Mouse (Mus musculus) brain, embryonic 18.5 days (tissue): Measurements from ENCODE around the gene Chkb.

ENCODE experiments used
- DNase-seq: peaks from one replicate; pipeline ENCODE4 v3.0.0-alpha.2; 2012; ENCODE audit warnings: low read depth, low spot score

Gene Chkb

GRCm38 (mm10) chr15:89429352-89430221 is at the start of gene Chkb, which contains the start of the genes C730034F03Rik and Gm44502:
Gene Chkb, minus strand, starts transcription at chr15:89429908.
Gene C730034F03Rik, plus strand, starts transcription at chr15:89429589.
Gene Gm44502, minus strand, starts transcription at chr15:89429696.
- DNase-seq: peak; percentile 90

- DNase-seq: no peak
Observed at GRCm38 (mm10) chr15:89478622-89479021, 48.9 kb upstream of the Chkb start.

DNA sequence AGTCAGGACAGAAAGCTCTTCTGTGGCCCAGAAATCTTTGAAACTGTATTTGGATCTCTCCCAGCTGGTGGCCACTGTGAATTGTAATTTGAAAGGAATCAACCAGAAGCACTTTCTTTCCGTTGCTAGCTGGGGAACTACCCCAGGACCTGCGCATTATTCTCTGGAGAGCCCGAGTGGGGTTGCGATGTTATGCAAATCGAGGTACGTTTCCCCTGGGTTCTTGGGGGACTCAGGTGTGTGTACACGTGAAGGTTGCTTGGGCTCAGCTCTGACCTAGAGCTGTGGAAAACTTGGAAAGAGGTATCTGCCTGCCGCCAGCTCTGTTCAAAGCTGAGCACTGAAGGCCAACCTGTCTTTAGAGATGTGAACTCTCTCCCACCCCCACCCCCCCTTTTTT is 48.1 kb upstream of the Chkb start:
- no peak for DNase-seq

DNA sequence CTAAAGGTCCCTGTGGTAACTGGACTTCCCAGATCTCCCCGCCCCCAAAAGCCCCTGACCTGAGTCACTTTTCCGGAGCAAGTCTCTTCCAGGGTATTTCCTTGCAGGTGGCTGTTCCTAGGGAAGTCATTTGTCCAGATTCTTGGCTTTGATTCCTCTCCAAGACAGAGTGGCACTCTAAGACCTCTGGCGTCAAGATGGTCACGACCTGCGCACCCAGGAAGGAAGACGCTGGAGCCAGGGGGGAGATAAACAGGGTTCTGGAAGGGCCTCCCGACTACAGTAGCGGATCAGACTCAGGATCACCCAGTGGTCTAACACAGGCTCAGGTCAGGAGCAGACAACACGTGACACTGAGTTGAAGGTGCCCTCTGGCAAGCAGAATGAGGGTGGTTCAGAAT is 47.4 kb upstream of the Chkb start, which contains the start of gene Arsa:
Arsa (minus strand) TSS at position 335 of the 401 bp plus-strand sequence.
- no peak for DNase-seq

DNA sequence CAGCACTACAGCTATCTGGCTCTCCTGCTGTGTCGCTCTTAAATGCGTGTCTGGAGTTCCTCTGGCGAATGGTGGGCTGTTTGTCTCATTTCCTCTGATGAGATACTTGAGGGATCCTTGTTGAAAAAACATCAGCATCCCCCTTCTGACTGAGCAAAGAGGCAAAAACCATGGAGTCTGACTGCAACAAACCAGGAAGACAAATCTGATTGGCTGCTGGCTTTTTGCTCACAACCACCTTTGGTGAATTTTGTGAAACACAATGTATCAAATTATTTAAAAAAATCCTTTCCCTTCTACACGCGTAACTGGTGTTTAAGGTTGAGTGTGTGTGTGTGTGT is 46.7 kb upstream of the Chkb start:
- DNase-seq: no peak

- peak; percentile 80 for DNase-seq
Observed at GRCm38 (mm10) chr15:89475611-89476474, 46.1 kb upstream of the Chkb start.

DNA sequence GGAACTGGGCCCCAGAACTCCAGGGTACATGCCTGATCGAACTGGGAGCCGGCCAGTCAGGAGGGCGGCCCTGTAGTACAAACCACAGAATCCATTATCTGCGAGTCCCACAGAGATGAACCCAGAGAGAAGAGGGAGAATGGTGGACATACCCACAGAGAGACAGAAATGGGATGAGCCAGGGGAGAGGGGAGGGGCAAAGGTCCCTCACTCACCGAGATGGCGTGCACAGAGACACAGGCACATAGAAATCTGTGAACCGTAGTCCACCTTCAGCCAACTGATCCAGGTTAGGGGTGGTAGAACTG is 45.5 kb upstream of the Chkb start:
- DNase-seq: no peak

DNA sequence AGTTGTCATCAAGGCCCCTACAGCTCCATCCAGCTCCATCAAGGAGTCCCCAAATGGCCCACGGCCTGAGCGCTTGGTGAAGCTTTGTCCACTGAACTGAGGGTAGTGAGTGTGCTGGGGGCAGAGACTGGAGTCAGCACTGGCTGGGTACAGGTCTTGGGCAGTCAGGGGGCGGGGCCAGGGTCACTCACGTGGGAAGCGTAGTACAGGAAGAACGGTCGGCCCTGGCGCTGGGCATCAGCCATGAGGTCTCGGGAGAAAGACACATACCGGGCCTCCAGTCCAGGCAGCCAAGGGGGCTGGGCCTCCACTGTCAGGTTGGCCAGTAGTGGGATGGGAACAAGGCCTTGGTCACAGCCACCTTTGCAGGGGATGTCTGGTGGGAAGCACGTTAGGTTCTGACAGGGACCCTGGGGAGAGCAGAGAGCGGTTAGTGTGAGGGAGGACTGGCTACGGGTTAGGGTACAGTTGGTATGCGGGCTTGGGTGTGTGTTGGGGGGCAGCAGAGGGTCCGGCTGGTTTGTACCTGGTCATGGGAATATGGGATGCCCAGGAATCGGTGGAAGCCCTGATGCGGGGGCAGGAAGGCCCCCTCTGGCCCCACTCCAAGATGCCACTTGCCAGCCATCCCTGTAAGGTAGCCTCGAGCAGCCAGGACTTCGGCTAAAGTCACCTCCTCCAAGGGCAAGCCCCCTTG is 45.0 kb upstream of the Chkb start:
- no peak for DNase-seq

DNA sequence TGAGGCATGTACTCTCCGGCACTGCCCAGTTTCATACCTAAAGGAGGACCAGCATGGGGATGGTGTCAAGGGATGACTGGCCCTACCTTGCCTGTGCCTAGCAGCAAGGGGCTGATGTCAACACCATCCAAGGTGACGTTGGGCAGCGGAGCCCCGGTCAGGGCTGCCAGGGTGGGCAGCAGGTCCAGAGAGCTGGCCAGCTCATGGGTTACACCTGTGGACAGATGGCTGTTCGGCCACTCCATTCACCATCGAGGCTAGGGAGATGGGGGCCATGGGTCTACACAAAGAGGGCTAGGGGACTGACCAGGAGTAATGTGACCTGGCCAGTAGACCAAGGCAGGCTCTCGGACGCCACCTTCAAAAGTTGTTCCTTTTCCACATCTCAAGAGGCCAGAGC is 44.2 kb upstream of the Chkb start:
- DNase-seq: no peak

DNA sequence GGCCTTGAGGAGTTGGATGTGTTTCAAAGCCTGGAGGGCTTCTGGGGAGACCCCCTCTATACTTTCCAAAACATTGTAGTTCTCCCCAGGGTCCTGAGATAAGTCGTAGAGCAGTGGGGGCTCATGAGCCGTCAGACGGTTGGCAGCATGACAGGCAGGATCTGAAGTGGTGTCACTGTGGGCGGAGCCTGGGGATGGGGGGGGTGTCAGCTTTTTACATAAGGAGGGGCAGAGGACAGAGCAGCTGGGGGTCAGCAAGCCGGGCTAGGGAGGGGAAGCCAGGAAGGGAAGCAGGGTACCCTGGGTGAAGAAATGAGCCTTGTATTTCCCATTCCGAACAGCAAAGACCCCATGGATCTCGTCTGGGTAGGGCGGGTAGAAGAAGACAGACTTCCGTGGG is 43.7 kb upstream of the Chkb start:
- DNase-seq: no peak

GRCm38 (mm10) chr15:89471476-89471875 is 41.8 kb upstream of the Chkb start:
- no peak for DNase-seq

DNA sequence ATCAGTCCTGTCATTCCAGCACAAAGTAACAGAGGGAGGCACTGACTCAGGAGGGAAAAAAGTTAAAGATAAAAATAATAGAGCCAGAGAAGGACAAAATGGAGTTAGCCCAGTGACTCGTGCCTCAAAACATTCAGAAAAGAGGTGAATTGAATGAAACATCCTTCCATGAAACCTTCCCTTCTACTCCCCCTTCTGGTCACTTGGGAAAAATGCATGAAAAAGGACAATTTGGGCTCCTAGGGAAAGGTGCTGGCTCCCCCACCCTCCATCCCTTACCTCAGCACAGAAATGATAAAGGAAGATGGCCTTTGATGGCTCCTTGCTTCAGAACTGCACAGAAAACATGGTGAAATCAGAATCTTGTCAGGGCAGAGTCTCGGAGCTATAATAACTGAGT is 38.9 kb upstream of the Chkb start:
- DNase-seq: no peak

DNA sequence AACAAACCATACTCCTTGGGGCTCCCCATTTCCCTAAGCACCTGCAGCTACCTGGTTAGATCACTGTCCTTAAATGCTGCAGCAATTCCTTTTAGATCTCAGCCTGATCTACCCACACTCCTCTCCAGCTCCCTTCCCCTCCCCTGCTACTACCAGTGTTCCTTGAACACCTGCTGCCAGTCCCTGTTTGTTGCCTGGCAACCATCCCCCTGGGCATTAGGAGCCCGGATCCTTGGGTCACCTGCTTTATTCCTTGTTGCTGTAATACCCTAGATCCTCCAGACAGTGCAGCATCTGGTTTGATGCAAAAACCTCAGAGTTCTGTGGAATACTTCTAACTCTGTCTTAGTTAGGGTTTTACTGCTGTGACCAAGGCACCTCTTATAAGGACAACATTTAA is 35.3 kb upstream of the Chkb start:
- no peak for DNase-seq

- no peak for DNase-seq
Observed at GRCm38 (mm10) chr15:89463334-89464235, 33.9 kb upstream of the Chkb start.

- no peak for DNase-seq
Observed at GRCm38 (mm10) chr15:89462176-89462575, 32.5 kb upstream of the Chkb start.

GRCm38 (mm10) chr15:89461321-89461720 is 31.6 kb upstream of the Chkb start:
- no peak for DNase-seq

GRCm38 (mm10) chr15:89460298-89460697 is 30.6 kb upstream of the Chkb start:
- DNase-seq: no peak

- DNase-seq: no peak
Observed at GRCm38 (mm10) chr15:89459821-89460220, 30.1 kb upstream of the Chkb start.

- no peak for DNase-seq
Observed at GRCm38 (mm10) chr15:89458942-89459341, 29.2 kb upstream of the Chkb start.

DNA sequence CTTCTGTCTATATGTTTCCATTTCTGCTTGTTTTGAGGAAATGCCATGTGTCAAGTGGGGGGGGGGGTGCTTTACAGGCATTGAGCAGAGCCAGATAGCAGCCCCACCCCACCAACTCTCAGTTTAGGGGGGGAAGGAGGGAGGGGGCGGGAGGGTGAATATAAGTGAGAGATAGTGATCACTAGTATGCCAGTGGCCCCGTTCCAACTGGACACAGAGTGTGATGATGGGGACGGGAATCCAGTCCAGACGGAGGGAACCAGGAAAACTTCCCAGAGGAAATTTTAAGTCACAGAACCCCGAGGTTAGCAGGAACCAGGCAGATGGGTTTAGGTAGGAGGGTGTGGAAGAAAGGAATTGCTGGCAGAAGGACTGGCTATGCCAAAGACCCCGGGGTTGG is 25.9 kb upstream of the Chkb start:
- DNase-seq: no peak

DNA sequence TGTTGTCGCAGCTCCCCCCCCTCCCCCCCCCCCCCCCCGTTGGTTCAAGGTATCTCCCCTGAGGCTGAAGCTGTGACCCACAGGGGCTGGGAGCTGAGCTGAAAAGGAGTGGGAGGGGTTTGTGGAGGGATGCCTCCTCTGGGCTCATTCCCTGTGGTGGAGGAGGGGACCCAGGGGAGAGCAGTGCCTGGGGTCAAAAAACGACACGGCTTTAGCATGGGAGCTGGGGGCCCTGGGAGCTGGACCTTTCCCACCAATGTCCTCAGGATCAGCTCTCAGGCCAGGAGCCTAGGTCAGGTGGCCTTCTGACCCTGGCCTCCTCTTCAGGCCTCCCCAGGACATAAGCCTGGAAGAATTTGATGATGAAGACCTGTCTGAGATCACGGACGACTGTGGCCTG is 25.1 kb upstream of the Chkb start:
- no peak for DNase-seq
